Mouse (Mus musculus): ENCODE results near the gene Stpg4. TPM values are rescaled to one million over a fixed set of nuclear protein-coding genes. Genes with fewer than 3 reads are reported as not detected.

Stpg4 gene
- polyA plus RNA-seq, 1 experiment: not detected

- no peaks in the 10 kb centered on the region for H3K9me3 ChIP-seq (ENCODE audit: control insufficient read depth, low read length)
- H3K27me3 ChIP-seq (ENCODE audit: control insufficient read depth): peaks cover 2% of the 10 kb centered on the region; the same call in 1 of the 2 replicates
- peaks cover 2% of the 10 kb centered on the region for H3K4me1 ChIP-seq (ENCODE audit: control insufficient read depth)
- no peak for TF ChIP-seq GATA1 (IDR thresholded peaks at IDR 0.05; ENCODE audit: low read length)
- no peak for TF ChIP-seq TAL1 (IDR thresholded peaks at IDR 0.05; ENCODE audit: low read length)
- no peak overlapping the region for H3K4me3 ChIP-seq (replicated peaks)
- H3K36me3 ChIP-seq (ENCODE audit: control insufficient read depth): no peaks in the 10 kb centered on the region
Measured at GRCm38 (mm10) chr17:87397088-87397487, 30.5 kb downstream of the Stpg4 start.

- H3K27me3 ChIP-seq (ENCODE audit: control insufficient read depth): peaks cover 2% of the 10 kb centered on the region; the same call in 1 of the 2 replicates
- H3K36me3 ChIP-seq (ENCODE audit: control insufficient read depth): no peaks in the 10 kb centered on the region
- H3K4me1 ChIP-seq (ENCODE audit: control insufficient read depth): peaks cover 2% of the 10 kb centered on the region
- TF ChIP-seq GATA1 (IDR thresholded peaks at IDR 0.05; ENCODE audit: low read length): no peak
- TF ChIP-seq TAL1 (IDR thresholded peaks at IDR 0.05; ENCODE audit: low read length): no peak
- no peak overlapping the region for H3K4me3 ChIP-seq (replicated peaks)
- H3K9me3 ChIP-seq (ENCODE audit: control insufficient read depth, low read length): no peaks in the 10 kb centered on the region
Measured at GRCm38 (mm10) chr17:87391242-87391641, 36.3 kb downstream of the Stpg4 start.

- TF ChIP-seq GATA1 (IDR thresholded peaks at IDR 0.05; ENCODE audit: low read length) (no peak), TAL1 (IDR thresholded peaks at IDR 0.05; ENCODE audit: low read length) (no peak)
- no peaks in the 10 kb centered on the region for H3K27me3 ChIP-seq (ENCODE audit: control insufficient read depth)
Measured at GRCm38 (mm10) chr17:87387068-87387467, 40.5 kb downstream of the Stpg4 start.

GRCm38 (mm10) chr17:87385835-87386234 is 41.7 kb downstream of the Stpg4 start:
- H3K9me3 ChIP-seq (ENCODE audit: control insufficient read depth, low read length): no peaks in the 10 kb centered on the region
- TF ChIP-seq GATA1 (IDR thresholded peaks at IDR 0.05; ENCODE audit: low read length): no peak
- TF ChIP-seq TAL1 (IDR thresholded peaks at IDR 0.05; ENCODE audit: low read length): no peak
- H3K4me3 ChIP-seq (replicated peaks): no peak overlapping the region
- no peaks in the 10 kb centered on the region for H3K27me3 ChIP-seq (ENCODE audit: control insufficient read depth)
- H3K4me1 ChIP-seq (ENCODE audit: control insufficient read depth): no peaks in the 10 kb centered on the region
- no peaks in the 10 kb centered on the region; the same call in none of the 2 replicates for H3K36me3 ChIP-seq (ENCODE audit: control insufficient read depth)

More at GRCm38 (mm10) chr17:87387068-87387467, 40.5 kb downstream of the Stpg4 start:
- Histone ChIP-seq H3K9me3 (ENCODE audit: control insufficient read depth, low read length) (no peaks in the 10 kb centered on the region), H3K4me3 (replicated peaks) (no peak overlapping the region), H3K36me3 (ENCODE audit: control insufficient read depth) (no peaks in the 10 kb centered on the region), H3K4me1 (ENCODE audit: control insufficient read depth) (no peaks in the 10 kb centered on the region)

- peaks cover 21% of the 10 kb centered on the region for H3K36me3 ChIP-seq (ENCODE audit: control insufficient read depth)
Measured at GRCm38 (mm10) chr17:87380681-87381080, 46.9 kb downstream of the Stpg4 start.

GRCm38 (mm10) chr17:87379821-87380220 is 47.7 kb downstream of the Stpg4 start:
- Histone ChIP-seq H3K9me3 (ENCODE audit: control insufficient read depth, low read length) (no peaks in the 10 kb centered on the region), H3K4me3 (replicated peaks) (no peak overlapping the region), H3K27me3 (ENCODE audit: control insufficient read depth) (no peaks in the 10 kb centered on the region), H3K36me3 (ENCODE audit: control insufficient read depth) (peaks cover 24% of the 10 kb centered on the region), H3K4me1 (ENCODE audit: control insufficient read depth) (peaks cover 5% of the 10 kb centered on the region)
- no peak for TF ChIP-seq TAL1 (IDR thresholded peaks at IDR 0.05; ENCODE audit: low read length)
- no peak for TF ChIP-seq GATA1 (IDR thresholded peaks at IDR 0.05; ENCODE audit: low read length)

More at GRCm38 (mm10) chr17:87380681-87381080, 46.9 kb downstream of the Stpg4 start:
- H3K4me1 ChIP-seq (ENCODE audit: control insufficient read depth): peaks cover 5% of the 10 kb centered on the region
- TF ChIP-seq GATA1 (IDR thresholded peaks at IDR 0.05; ENCODE audit: low read length) (no peak), TAL1 (IDR thresholded peaks at IDR 0.05; ENCODE audit: low read length) (no peak)
- no peaks in the 10 kb centered on the region for H3K27me3 ChIP-seq (ENCODE audit: control insufficient read depth)
- H3K4me3 ChIP-seq (replicated peaks): no peak overlapping the region
- H3K9me3 ChIP-seq (ENCODE audit: control insufficient read depth, low read length): no peaks in the 10 kb centered on the region

GRCm38 (mm10) chr17:87379160-87379624 is 48.3 kb downstream of the Stpg4 start:
- peaks cover 5% of the 10 kb centered on the region for H3K4me1 ChIP-seq (ENCODE audit: control insufficient read depth)
- H3K9me3 ChIP-seq (ENCODE audit: control insufficient read depth, low read length): no peaks in the 10 kb centered on the region
- TF ChIP-seq TAL1 (IDR thresholded peaks at IDR 0.05; ENCODE audit: low read length) (no peak), GATA1 (IDR thresholded peaks at IDR 0.05; ENCODE audit: low read length) (no peak)
- peaks cover 25% of the 10 kb centered on the region for H3K36me3 ChIP-seq (ENCODE audit: control insufficient read depth)
- H3K4me3 ChIP-seq (replicated peaks): no peak overlapping the region
- H3K27me3 ChIP-seq (ENCODE audit: control insufficient read depth): no peaks in the 10 kb centered on the region

- Histone ChIP-seq H3K9me3 (ENCODE audit: control insufficient read depth, low read length) (no peaks in the 10 kb centered on the region), H3K4me1 (ENCODE audit: control insufficient read depth) (peaks cover 5% of the 10 kb centered on the region), H3K36me3 (ENCODE audit: control insufficient read depth) (peaks cover 25% of the 10 kb centered on the region), H3K27me3 (ENCODE audit: control insufficient read depth) (no peaks in the 10 kb centered on the region), H3K4me3 (replicated peaks) (no peak overlapping the region)
- TF ChIP-seq TAL1 (IDR thresholded peaks at IDR 0.05; ENCODE audit: low read length) (no peak), GATA1 (IDR thresholded peaks at IDR 0.05; ENCODE audit: low read length) (no peak)
Measured at GRCm38 (mm10) chr17:87378354-87379159, 49.0 kb downstream of the Stpg4 start.

GRCm38 (mm10) chr17:87377536-87377935 is 50.0 kb downstream of the Stpg4 start:
- no peak for TF ChIP-seq GATA1 (IDR thresholded peaks at IDR 0.05; ENCODE audit: low read length)
- no peak for TF ChIP-seq TAL1 (IDR thresholded peaks at IDR 0.05; ENCODE audit: low read length)

More at GRCm38 (mm10) chr17:87377536-87377935, 50.0 kb downstream of the Stpg4 start:
- Histone ChIP-seq H3K36me3 (ENCODE audit: control insufficient read depth) (peaks cover 25% of the 10 kb centered on the region), H3K4me1 (ENCODE audit: control insufficient read depth) (peaks cover 5% of the 10 kb centered on the region), H3K4me3 (replicated peaks) (no peak overlapping the region), H3K27me3 (ENCODE audit: control insufficient read depth) (no peaks in the 10 kb centered on the region), H3K9me3 (ENCODE audit: control insufficient read depth, low read length) (no peaks in the 10 kb centered on the region)
